9 mouse cellular contexts compared by ENCODE assay signal in genomic region chr15:86243708-86244107, GRCm38 (mm10). TPM values are rescaled to one million over a fixed set of nuclear protein-coding genes. Genes with fewer than 3 reads are reported as not detected.
DNase-seq lines count a peak whose midpoint lies in the region; ATAC-seq and TF ChIP-seq lines count a peak whose summit lies in the region.
"Had no signal": no experiment of that assay in that cellular context is flagged by ENCODE, and none has a peak within 500 bp of the region (broad histone marks: within the 10 kb centered on the region; RNA-seq: fewer than 3 reads in every experiment).

No protein-coding gene starts in this region.

- TF ChIP-seq POLR2A in brain, embryonic 14.5 days (IDR thresholded peaks at IDR 0.05; ENCODE audit: borderline replicate concordance, extremely low read depth, insufficient read depth, insufficient read length, poor library complexity, severe bottlenecking): no peak

- WGBS in hindbrain, embryonic 11.5 days: 38% methylated on average over 8 of the region's 8 CpGs
- 41% methylated on average over 8 of the region's 8 CpGs for WGBS in hindbrain, embryonic 16.5 days

- H3K9ac ChIP-seq in hindbrain, embryonic 11.5 days (ENCODE audit: low read depth, low read length): no peak overlapping the region
- no peak overlapping the region for H3K9ac ChIP-seq in hindbrain, embryonic 16.5 days (ENCODE audit: low read depth, low read length)

- no peaks in the 10 kb centered on the region for H3K4me1 ChIP-seq in hindbrain, embryonic 11.5 days (replicated peaks; ENCODE audit: control insufficient read depth, insufficient read depth, low read length)
- no peaks in the 10 kb centered on the region for H3K4me1 ChIP-seq in hindbrain, embryonic 16.5 days (ENCODE audit: control insufficient read depth, insufficient read depth, low read depth, low read length)

- no peaks in the 10 kb centered on the region for H3K9me3 ChIP-seq in hindbrain, embryonic 11.5 days (ENCODE audit: control insufficient read depth, low read length)
- H3K9me3 ChIP-seq in hindbrain, embryonic 16.5 days (ENCODE audit: control insufficient read depth, low read length): no peaks in the 10 kb centered on the region

- no peak overlapping the region for H3K27ac ChIP-seq in hindbrain, embryonic 11.5 days (ENCODE audit: low read depth, low read length)
- H3K27ac ChIP-seq in hindbrain, embryonic 16.5 days (ENCODE audit: low read depth, low read length): no peak overlapping the region

- peak; percentile 72; the same call in 1 of the 2 replicates for TF ChIP-seq CTCF in brain, embryonic 14.5 days (IDR thresholded peaks at IDR 0.05; ENCODE audit: borderline replicate concordance, extremely low read depth, insufficient read depth, insufficient read length)

- ATAC-seq in hindbrain, embryonic 11.5 days (ENCODE audit: low FRiP score): no peak
- no peak for ATAC-seq in hindbrain, embryonic 16.5 days
- ATAC-seq in frontal cortex, adult (ENCODE audit: low TSS enrichment): peak; percentile 76
- peak; percentile 79 for ATAC-seq in megakaryocyte progenitor cell, adult 5-6 weeks (replicated peaks; ENCODE audit: poor library complexity)

- DNase-seq in hindbrain, embryonic 11.5 days (ENCODE audit: low spot score): peak; percentile 78
- peak; percentile 25 to 56 for DNase-seq in CD8-positive naive resting alpha-beta T cell, adult 2 months (ENCODE audit: low read depth in 2 of 2, low spot score in 2 of 2)
- DNase-seq in brain, embryonic 14.5 days (ENCODE audit: low read depth): peak; percentile 89
- DNase-seq in layer of hippocampus, adult 18-20 months (ENCODE audit: low spot score in 2 of 2): peak; percentile 71 to 91
- DNase-seq in thymus, postnatal 10 days (ENCODE audit: low spot score in 2 of 2): peak; percentile 36 to 73

- H3K36me3 ChIP-seq in hindbrain, embryonic 11.5 days (ENCODE audit: control insufficient read depth, insufficient read depth, low read length): no peaks in the 10 kb centered on the region
- peaks cover 5% of the 10 kb centered on the region; the same call in 1 of the 2 replicates for H3K36me3 ChIP-seq in hindbrain, embryonic 16.5 days (ENCODE audit: control insufficient read depth, insufficient read depth, low read length)

- no peaks in the 10 kb centered on the region for H3K27me3 ChIP-seq in hindbrain, embryonic 11.5 days (ENCODE audit: control insufficient read depth, insufficient read depth, low read length)
- no peaks in the 10 kb centered on the region for H3K27me3 ChIP-seq in hindbrain, embryonic 16.5 days (replicated peaks; ENCODE audit: control insufficient read depth, insufficient read depth, low read length)

- H3K4me2 ChIP-seq in hindbrain, embryonic 11.5 days (replicated peaks; ENCODE audit: low read depth, low read length): no peak overlapping the region
- H3K4me2 ChIP-seq in hindbrain, embryonic 16.5 days (ENCODE audit: low read length): no peak overlapping the region

- H3K4me3 ChIP-seq in hindbrain, embryonic 11.5 days (ENCODE audit: low read depth, low read length): no peak overlapping the region
- H3K4me3 ChIP-seq in hindbrain, embryonic 16.5 days (ENCODE audit: low read length): no peak overlapping the region
- H3K4me3 ChIP-seq: erythroblast, embryonic 14.5 days had no signal

RNA-seq across cellular contexts. Expression of gene Tbc1d22a, which starts 29.4 kb away (rescaled TPM):
- polyA plus RNA-seq in hindbrain, embryonic 11.5 days (2014; fragmentation: Nextera tagmentation; extraction: Ambion mirVana): 7.3 and 8.3 TPM in 2 replicates
- polyA plus RNA-seq in hindbrain, embryonic 16.5 days (2015; fragmentation: Nextera tagmentation; extraction: Ambion mirVana): 12.6 and 13.2 TPM in 2 replicates
- 16.8 and 21.8 TPM in 2 replicates for polyA plus RNA-seq in brain, embryonic 14.5 days (2012; rRNA removed)
- total RNA-seq in layer of hippocampus, adult 18-20 months (2021): 10 to 100 TPM; 34.7 to 35.9 TPM
- 12.2 and 12.6 TPM in 2 replicates for total RNA-seq in megakaryocyte progenitor cell, adult 5-6 weeks (2015)
- total RNA-seq in megakaryocyte progenitor cell, adult 5-6 weeks (2017): 17.3 and 19.8 TPM in 2 replicates

RNA-seq across cellular contexts. Expression of gene Cerk, which starts 57.8 kb away (rescaled TPM):
- 16.9 and 18.4 TPM in 2 replicates for polyA plus RNA-seq in hindbrain, embryonic 11.5 days (2014; fragmentation: Nextera tagmentation; extraction: Ambion mirVana)
- 25.3 and 27.6 TPM in 2 replicates for polyA plus RNA-seq in hindbrain, embryonic 16.5 days (2015; fragmentation: Nextera tagmentation; extraction: Ambion mirVana)
- polyA plus RNA-seq in brain, embryonic 14.5 days (2012; rRNA removed): 27.3 and 32.0 TPM in 2 replicates
- total RNA-seq in layer of hippocampus, adult 18-20 months (2021): 10 to 100 TPM; 50.0 to 50.7 TPM
- 25.0 and 26.5 TPM in 2 replicates for total RNA-seq in megakaryocyte progenitor cell, adult 5-6 weeks (2015)
- total RNA-seq in megakaryocyte progenitor cell, adult 5-6 weeks (2017): 37.6 and 45.7 TPM in 2 replicates

Comparison
In these comparisons a context has a peak if more than half of its experiments do, and no peak if none do; other contexts are left out.
1. ATAC-seq: peak in frontal cortex, adult (single experiment) and megakaryocyte progenitor cell, adult 5-6 weeks (single experiment); none in hindbrain, embryonic 11.5 days (single experiment) and hindbrain, embryonic 16.5 days (single experiment).
2. Peak in every context shown above with its lines, with median percentiles within 50 percentile points of each other: DNase-seq.